Mouse (Mus musculus): ENCODE data around the gene Carf. TPM values are rescaled to one million over a fixed set of nuclear protein-coding genes. Genes with fewer than 3 reads are reported as not detected.

The Carf gene
- polyA plus RNA-seq, 1 experiment from 2014 or later: 5.8 TPM

DNA sequence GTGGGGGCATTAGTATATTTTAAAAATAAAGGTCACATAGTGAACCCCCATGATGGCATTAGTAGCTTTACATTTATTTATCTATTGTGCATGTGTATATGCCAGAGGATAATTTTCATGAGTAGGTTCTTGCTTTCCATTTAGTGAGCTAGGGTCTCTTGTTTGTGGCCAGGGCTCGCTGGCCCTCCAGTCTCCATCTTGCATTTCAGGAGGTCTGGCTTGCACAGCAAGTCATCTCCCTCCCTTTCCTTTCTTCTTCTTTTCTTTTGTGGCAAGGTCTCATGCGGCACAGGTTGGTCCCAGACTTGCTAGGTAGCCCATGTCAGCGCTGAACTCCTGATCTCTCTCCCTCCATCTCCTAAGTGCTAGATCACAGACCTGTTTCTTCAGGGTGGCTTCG lies 81.3 kb downstream of the Carf start:
- peak; percentile 5 for DNase-seq (ENCODE audit: low spot score)

DNA sequence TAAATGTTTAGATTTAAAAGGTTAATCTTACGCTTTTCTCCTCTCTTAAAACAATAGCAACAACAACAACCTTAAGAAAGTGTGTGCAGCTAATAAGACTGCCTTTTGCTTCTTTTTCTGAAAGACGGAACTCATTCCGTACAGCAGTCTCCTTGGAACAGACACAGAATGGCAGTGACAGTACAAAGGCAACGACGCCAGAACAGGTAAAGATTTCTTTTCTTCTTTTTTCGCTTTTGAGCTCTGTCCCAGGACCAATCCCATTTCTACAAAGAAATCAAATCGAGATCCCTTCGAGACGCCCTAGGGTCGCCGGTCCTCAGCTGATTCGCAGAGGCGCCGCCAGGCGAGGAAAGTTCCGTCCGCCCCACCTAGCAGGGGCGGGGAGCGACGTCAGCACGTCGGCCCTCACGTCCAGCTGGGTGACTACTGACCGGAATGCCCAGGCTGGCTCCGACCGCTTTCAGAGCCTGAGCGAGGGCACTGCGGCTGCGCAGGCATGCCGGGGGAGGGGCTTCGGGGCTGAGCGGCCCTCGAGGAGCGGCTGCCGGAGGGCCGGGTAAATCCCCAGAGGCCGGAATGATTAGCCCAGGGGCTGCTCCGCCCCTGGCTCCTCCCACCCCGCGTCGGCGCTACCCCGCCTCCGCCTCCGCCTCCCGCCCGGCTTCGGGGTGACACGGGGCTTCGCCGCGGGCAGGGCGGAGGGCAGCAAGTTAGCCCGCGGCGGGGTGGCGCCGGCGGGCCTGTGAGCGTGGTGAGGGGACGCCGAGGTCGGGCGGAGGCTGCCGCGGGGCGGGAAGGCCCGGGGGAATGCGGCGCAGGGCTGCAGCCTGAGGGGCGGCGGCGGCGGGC lies 82.1 kb downstream of the Carf start, which contains the start of gene Nbeal1:
Gene Nbeal1, plus strand, starts transcription at position 668 of the 852 bp plus-strand sequence.
- DNase-seq (ENCODE audit: low spot score): peak; percentile 93

DNA sequence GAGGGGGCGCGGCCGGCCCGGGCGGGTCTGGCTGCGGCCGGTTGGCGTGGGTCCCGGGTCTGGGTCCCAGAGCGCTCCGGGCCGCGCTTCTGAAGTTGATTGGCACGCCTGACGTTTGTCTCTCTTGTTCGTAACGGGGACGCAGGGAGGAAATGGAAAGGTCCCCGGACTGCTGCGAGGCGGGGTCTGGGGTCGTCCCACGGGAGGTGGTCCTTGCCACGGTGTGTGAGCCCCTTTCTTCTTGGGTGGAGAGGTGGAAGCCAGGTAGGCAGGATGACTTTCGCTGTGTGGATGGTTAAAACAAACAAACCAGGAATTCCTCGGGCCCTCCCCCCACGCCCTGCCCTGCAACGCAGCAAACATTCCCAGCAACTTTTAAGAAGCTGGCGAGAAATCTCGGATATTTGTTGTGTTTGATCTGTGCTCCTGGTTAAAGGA lies 82.8 kb downstream of the Carf start:
- no peak for DNase-seq (ENCODE audit: low spot score)

DNA sequence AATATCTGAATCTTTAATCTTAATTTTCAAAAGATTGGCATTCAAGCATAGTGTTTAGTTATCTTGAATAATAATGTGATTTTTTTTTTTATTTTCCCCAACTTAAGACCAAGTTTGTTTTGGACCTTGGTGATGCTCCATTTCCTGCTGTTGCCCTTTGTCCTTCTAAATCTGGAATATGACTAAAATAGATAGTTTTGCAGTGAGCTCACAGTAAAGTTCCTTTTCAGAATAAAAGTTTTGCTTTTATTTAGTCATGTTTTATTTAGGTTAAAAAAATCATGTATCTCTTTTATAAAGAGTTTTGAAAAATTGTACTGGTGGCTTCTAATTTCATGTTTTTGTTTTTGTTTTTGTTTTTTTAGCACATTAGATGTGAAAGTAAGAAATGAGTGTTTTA lies 90.4 kb downstream of the Carf start:
- no peak for DNase-seq (ENCODE audit: low spot score)

DNA sequence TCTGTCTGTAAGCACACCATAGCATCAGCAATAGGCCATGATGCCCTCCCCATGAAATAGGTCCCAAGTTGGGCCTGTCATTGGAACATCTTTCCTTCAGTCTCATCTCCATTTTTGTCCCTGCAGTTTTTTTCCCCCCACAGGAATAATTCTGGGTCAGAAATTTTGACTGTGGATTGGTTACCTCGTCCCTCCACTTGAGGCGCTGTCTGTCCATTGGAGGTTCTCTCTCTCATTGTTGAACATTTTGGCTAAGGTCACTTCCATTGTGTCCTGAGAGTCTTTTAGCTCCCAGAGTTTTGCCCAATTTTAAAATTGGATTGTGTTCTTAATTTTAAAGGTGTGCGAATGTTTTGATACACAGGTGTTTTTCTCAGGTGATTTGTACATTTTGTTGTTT lies 98.8 kb downstream of the Carf start:
- no peak for DNase-seq (ENCODE audit: low spot score)

DNA sequence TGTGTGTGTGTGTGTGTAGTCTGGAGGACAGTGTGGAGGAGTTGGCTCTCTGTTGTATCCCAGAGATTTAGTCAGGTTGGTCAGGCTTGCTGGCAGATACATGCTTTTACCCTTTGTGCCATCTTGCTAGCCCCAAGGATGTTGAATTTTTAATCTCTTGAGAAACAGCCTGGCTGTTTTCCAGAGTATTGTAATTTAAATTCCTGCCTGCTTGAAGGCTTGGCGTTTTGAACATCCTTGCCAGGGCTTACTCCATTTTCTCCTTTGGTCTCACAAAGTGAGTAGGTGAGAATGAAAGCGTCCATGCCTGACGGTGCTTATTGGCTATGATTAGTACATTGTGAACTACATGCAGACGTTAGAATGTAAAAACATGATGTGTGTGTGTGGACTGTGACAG lies 101.0 kb downstream of the Carf start:
- no peak for DNase-seq (ENCODE audit: low spot score)

Other genes starting within 250 kb of the Carf start
- gene Fam117b, start 185.2 kb upstream of the Carf start, polyA plus RNA-seq (2015; fragmentation: Nextera tagmentation; extraction: Ambion mirVana): 4.8 and 5.9 TPM in 2 replicates
- 1.7 and 3.1 TPM in 2 replicates for gene Ica1l, start 55.1 kb upstream of the Carf start, polyA plus RNA-seq (2015; fragmentation: Nextera tagmentation; extraction: Ambion mirVana)
- 111 and 132 TPM in 2 replicates for gene Wdr12, start 398 bp downstream of the Carf start, polyA plus RNA-seq (2015; fragmentation: Nextera tagmentation; extraction: Ambion mirVana)
- 4.4 and 5.7 TPM in 2 replicates for gene Nbeal1, start 82.4 kb downstream of the Carf start, polyA plus RNA-seq (2015; fragmentation: Nextera tagmentation; extraction: Ambion mirVana)
- gene Cyp20a1, start 245.1 kb downstream of the Carf start, polyA plus RNA-seq (2015; fragmentation: Nextera tagmentation; extraction: Ambion mirVana): 4.7 and 6.5 TPM in 2 replicates

Data from thymus, postnatal 0 days (tissue).